Mouse (Mus musculus) forebrain, embryonic 15.5 days (tissue): ENCODE data around the gene Jakmip3. TPM values are rescaled to one million over a fixed set of nuclear protein-coding genes. Genes with fewer than 3 reads are reported as not detected.

Experiments used
- ATAC-seq: fragments of 200-750 bp; cut with Nextera tagmentation; replicated peaks from 2 replicates; pipeline ENCODE4 v1.8.0; 2017; ENCODE audit warnings: mild to moderate bottlenecking, moderate TSS enrichment, moderate library complexity
- H3K27ac ChIP-seq: fragments of 300-500 bp; sonication (generic); replicated peaks from 2 replicates; pipeline ENCODE4 v1.5.1; 2015; ENCODE audit warnings: mild to moderate bottlenecking, inconsistent platforms
- H3K27me3 ChIP-seq: fragments of 300-500 bp; sonication (generic); 2 replicates; pipeline ENCODE4 v1.6.1; 2015; ENCODE audit warnings: inconsistent platforms
- H3K36me3 ChIP-seq: fragments of 300-500 bp; sonication (generic); 2 replicates; pipeline ENCODE4 v1.6.1; 2015; ENCODE audit warnings: mild to moderate bottlenecking, inconsistent platforms
- H3K4me1 ChIP-seq: fragments of 300-500 bp; sonication (generic); 2 replicates; pipeline ENCODE4 v1.6.1; 2015; ENCODE audit warnings: inconsistent platforms
- H3K4me2 ChIP-seq: fragments of 300-500 bp; sonication (generic); replicated peaks from 2 replicates; pipeline ENCODE4 v1.6.1; 2015; ENCODE audit warnings: mild to moderate bottlenecking, inconsistent platforms
- H3K4me3 ChIP-seq: fragments of 300-500 bp; sonication (generic); 2 replicates; pipeline ENCODE4 v1.5.1; 2015; ENCODE audit warnings: mild to moderate bottlenecking, inconsistent platforms
- H3K9ac ChIP-seq: fragments of 300-500 bp; sonication (generic); replicated peaks from 2 replicates; pipeline ENCODE4 v1.6.1; 2015; ENCODE audit warnings: mild to moderate bottlenecking, inconsistent platforms
- H3K9me3 ChIP-seq: fragments of 300-500 bp; sonication (generic); 2 replicates; pipeline ENCODE4 v1.6.1; 2016; ENCODE audit warnings: inconsistent platforms
- WGBS: fragments of 180-500 bp; shearing (Covaris S2); methylation state at CpG from one replicate; pipeline ENCODE4 v1.1.7; 2015; ENCODE audit warnings: mixed read lengths; 5-methylcytosine and 5-hydroxymethylcytosine counted together
- polyA plus RNA-seq: library from polyadenylated mRNA; unstranded; fragments of >200 nt; fragmentation: Nextera tagmentation; extraction: Ambion mirVana; gene quantifications from 2 replicates; pipeline ENCODE4 v1.2.1, GENCODE M21; 2015

The Jakmip3 gene
- polyA plus RNA-seq, 1 experiment from 2014 or later: 6.6 TPM

- Histone ChIP-seq H3K36me3 (no peaks in the 10 kb centered on the region), H3K9ac (no peak overlapping the region), H3K4me1 (peaks cover 7% of the 10 kb centered on the region; the same call in 1 of the 2 replicates), H3K27me3 (no peaks in the 10 kb centered on the region), H3K27ac (no peak overlapping the region), H3K9me3 (no peaks in the 10 kb centered on the region), H3K4me3 (no peak overlapping the region), H3K4me2 (no peak overlapping the region)
- WGBS: 69% methylated on average over 7 of the region's 7 CpGs
- no peak for ATAC-seq
These were observed 15.3 kb downstream of the Jakmip3 start for GRCm38 (mm10) chr7:138955787-138956186.

- 83% methylated on average over 6 of the region's 6 CpGs for WGBS
- no peak overlapping the region for H3K4me3 ChIP-seq
- ATAC-seq: no peak
These were observed 16.6 kb downstream of the Jakmip3 start for GRCm38 (mm10) chr7:138957106-138957505.

GRCm38 (mm10) chr7:138959747-138960146 lies 19.2 kb downstream of the Jakmip3 start:
- no peaks in the 10 kb centered on the region for H3K36me3 ChIP-seq
- no peak overlapping the region for H3K4me2 ChIP-seq
- no peak overlapping the region for H3K4me3 ChIP-seq
- 49% methylated on average over 5 of the region's 5 CpGs for WGBS
- H3K9ac ChIP-seq: no peak overlapping the region
- H3K27me3 ChIP-seq: no peaks in the 10 kb centered on the region
- no peaks in the 10 kb centered on the region for H3K9me3 ChIP-seq
- ATAC-seq: peak; percentile 55
- no peak overlapping the region for H3K27ac ChIP-seq
- H3K4me1 ChIP-seq: peaks cover 7% of the 10 kb centered on the region; the same call in 1 of the 2 replicates

More at GRCm38 (mm10) chr7:138957106-138957505, 16.6 kb downstream of the Jakmip3 start:
- Histone ChIP-seq H3K27me3 (no peaks in the 10 kb centered on the region), H3K9ac (no peak overlapping the region), H3K4me2 (no peak overlapping the region), H3K36me3 (no peaks in the 10 kb centered on the region), H3K27ac (no peak overlapping the region), H3K9me3 (no peaks in the 10 kb centered on the region), H3K4me1 (peaks cover 7% of the 10 kb centered on the region; the same call in 1 of the 2 replicates)

DNA sequence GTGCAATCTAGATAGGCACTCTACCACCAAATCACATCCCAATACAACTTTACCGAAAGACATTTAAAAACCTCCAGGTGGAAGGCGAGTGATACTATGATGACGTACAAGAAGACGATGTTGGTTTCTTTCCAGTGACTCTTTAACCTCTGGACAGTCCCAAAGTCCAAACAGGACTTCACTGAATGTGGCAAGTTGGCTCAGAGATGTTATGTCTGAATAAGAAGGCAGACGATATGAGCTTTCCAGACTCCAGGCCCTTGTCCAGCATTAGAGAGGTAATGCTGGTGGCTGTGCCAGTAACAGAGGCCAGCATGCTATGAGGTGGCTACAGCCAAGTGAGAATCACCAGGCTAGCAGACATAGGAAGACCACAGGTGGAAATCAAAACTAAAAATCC lies 23.2 kb downstream of the Jakmip3 start:
- Histone ChIP-seq H3K27me3 (no peaks in the 10 kb centered on the region), H3K4me3 (no peak overlapping the region), H3K4me1 (peaks cover 7% of the 10 kb centered on the region; the same call in 1 of the 2 replicates), H3K27ac (no peak overlapping the region), H3K9ac (no peak overlapping the region), H3K36me3 (no peaks in the 10 kb centered on the region), H3K4me2 (no peak overlapping the region), H3K9me3 (no peaks in the 10 kb centered on the region)
- 95% methylated on average over 5 of the region's 5 CpGs for WGBS
- no peak for ATAC-seq

GRCm38 (mm10) chr7:138968010-138968620 lies 27.6 kb downstream of the Jakmip3 start:
- H3K4me2 ChIP-seq: no peak overlapping the region
- WGBS: 61% methylated on average over 13 of the region's 13 CpGs
- H3K4me3 ChIP-seq: no peak overlapping the region
- no peak for ATAC-seq
- no peaks in the 10 kb centered on the region for H3K27me3 ChIP-seq
- no peaks in the 10 kb centered on the region for H3K36me3 ChIP-seq
- no peaks in the 10 kb centered on the region for H3K9me3 ChIP-seq
- no peaks in the 10 kb centered on the region for H3K4me1 ChIP-seq
- H3K9ac ChIP-seq: no peak overlapping the region
- H3K27ac ChIP-seq: no peak overlapping the region

GRCm38 (mm10) chr7:138977510-138977909 lies 37.0 kb downstream of the Jakmip3 start:
- no peaks in the 10 kb centered on the region for H3K4me1 ChIP-seq
- H3K4me3 ChIP-seq: no peak overlapping the region
- no peaks in the 10 kb centered on the region for H3K9me3 ChIP-seq
- no peak overlapping the region for H3K4me2 ChIP-seq
- no peaks in the 10 kb centered on the region for H3K27me3 ChIP-seq
- ATAC-seq: no peak
- no peak overlapping the region for H3K27ac ChIP-seq
- no peaks in the 10 kb centered on the region for H3K36me3 ChIP-seq
- H3K9ac ChIP-seq: no peak overlapping the region
- 85% methylated on average over 7 of the region's 7 CpGs for WGBS

GRCm38 (mm10) chr7:138984576-138984975 lies 44.0 kb downstream of the Jakmip3 start:
- no peaks in the 10 kb centered on the region for H3K36me3 ChIP-seq
- H3K27me3 ChIP-seq: no peaks in the 10 kb centered on the region
- ATAC-seq: no peak
- 0 out of 2 replicates have a peak, but pooled peaks cover 6% of the 10 kb centered on the region for H3K4me1 ChIP-seq
- no peak overlapping the region for H3K27ac ChIP-seq
- no peak overlapping the region for H3K4me3 ChIP-seq
- H3K9ac ChIP-seq: no peak overlapping the region
- no peaks in the 10 kb centered on the region for H3K9me3 ChIP-seq
- no peak overlapping the region for H3K4me2 ChIP-seq
- 55% methylated on average over 6 of the region's 6 CpGs for WGBS

DNA sequence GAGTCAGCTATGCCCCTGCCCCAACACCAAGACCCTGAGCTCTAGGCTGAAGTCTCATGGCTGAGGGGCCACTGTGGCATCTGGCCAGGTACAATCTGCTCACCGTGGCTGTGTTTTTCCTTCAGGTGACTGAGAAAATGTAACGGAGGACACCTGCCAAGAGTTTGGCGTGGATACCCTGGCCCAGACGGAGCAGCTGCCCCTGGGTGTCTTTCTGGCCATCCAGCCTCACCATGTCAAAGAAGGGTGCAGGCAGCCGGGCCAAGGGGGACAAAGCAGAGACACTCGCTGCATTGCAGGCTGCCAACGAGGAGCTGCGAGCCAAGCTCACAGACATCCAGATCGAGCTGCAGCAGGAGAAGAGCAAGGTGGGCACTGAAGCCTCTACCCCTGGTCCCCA lies 48.6 kb downstream of the Jakmip3 start:
- no peaks in the 10 kb centered on the region for H3K36me3 ChIP-seq
- no peaks in the 10 kb centered on the region for H3K9me3 ChIP-seq
- H3K4me2 ChIP-seq: no peak overlapping the region
- no peak overlapping the region for H3K27ac ChIP-seq
- ATAC-seq: no peak
- WGBS: 60% methylated on average over 9 of the region's 9 CpGs
- no peak overlapping the region for H3K4me3 ChIP-seq
- 0 out of 2 replicates have a peak, but pooled peaks cover 6% of the 10 kb centered on the region for H3K4me1 ChIP-seq
- H3K27me3 ChIP-seq: no peaks in the 10 kb centered on the region
- H3K9ac ChIP-seq: no peak overlapping the region

GRCm38 (mm10) chr7:139002692-139003091 lies 62.2 kb downstream of the Jakmip3 start:
- Histone ChIP-seq H3K36me3 (no peaks in the 10 kb centered on the region), H3K4me1 (peaks cover 12% of the 10 kb centered on the region), H3K4me3 (no peak overlapping the region), H3K9me3 (no peaks in the 10 kb centered on the region), H3K27ac (no peak overlapping the region), H3K27me3 (no peaks in the 10 kb centered on the region), H3K4me2 (no peak overlapping the region), H3K9ac (no peak overlapping the region)
- no peak for ATAC-seq
- WGBS: 85% methylated on average over 9 of the region's 9 CpGs

GRCm38 (mm10) chr7:139003250-139003649 lies 62.7 kb downstream of the Jakmip3 start:
- 0 out of 2 replicates have a peak, but pooled peaks have one; percentile 57 for ATAC-seq
- Histone ChIP-seq H3K9me3 (no peaks in the 10 kb centered on the region), H3K4me3 (no peak overlapping the region), H3K36me3 (no peaks in the 10 kb centered on the region), H3K27ac (no peak overlapping the region), H3K4me1 (peaks cover 12% of the 10 kb centered on the region), H3K27me3 (no peaks in the 10 kb centered on the region), H3K9ac (no peak overlapping the region), H3K4me2 (peak overlapping the region; percentile 11; the same call in 1 of the 2 replicates)
- 17% methylated on average over 9 of the region's 9 CpGs for WGBS

- H3K4me2 ChIP-seq: no peak overlapping the region
- ATAC-seq: no peak; the same call in 1 of the 2 replicates
- H3K27me3 ChIP-seq: no peaks in the 10 kb centered on the region
- no peak overlapping the region for H3K27ac ChIP-seq
- no peak overlapping the region for H3K4me3 ChIP-seq
- H3K9me3 ChIP-seq: no peaks in the 10 kb centered on the region
- H3K36me3 ChIP-seq: no peaks in the 10 kb centered on the region
- H3K4me1 ChIP-seq: no peaks in the 10 kb centered on the region
- H3K9ac ChIP-seq: no peak overlapping the region
- WGBS: 55% methylated on average over 7 of the region's 7 CpGs
These were observed 69.4 kb downstream of the Jakmip3 start for GRCm38 (mm10) chr7:139009786-139010502.

GRCm38 (mm10) chr7:139011027-139011426 lies 70.5 kb downstream of the Jakmip3 start:
- Histone ChIP-seq H3K4me2 (no peak overlapping the region), H3K27ac (no peak overlapping the region), H3K36me3 (no peaks in the 10 kb centered on the region), H3K4me1 (no peaks in the 10 kb centered on the region), H3K27me3 (no peaks in the 10 kb centered on the region), H3K4me3 (no peak overlapping the region), H3K9me3 (no peaks in the 10 kb centered on the region), H3K9ac (no peak overlapping the region)
- no peak for ATAC-seq
- 32% methylated on average over 3 of the region's 3 CpGs for WGBS
